Mouse (Mus musculus) liver, postnatal 0 days (tissue): ENCODE measurements around the gene Hoxd4. TPM values are rescaled to one million over a fixed set of nuclear protein-coding genes. Genes with fewer than 3 reads are reported as not detected.

ENCODE experiments used
- ATAC-seq: fragments of 200-750 bp; cut with Nextera tagmentation; 2 replicates; pipeline ENCODE4 v1.8.0; 2017; ENCODE audit warnings: mild to moderate bottlenecking, moderate library complexity
- DNase-seq: peaks from one replicate; pipeline ENCODE4 v3.0.0-alpha.2; 2016
- H3K27ac ChIP-seq: fragments of 300-500 bp; sonication (generic); 2 replicates; pipeline ENCODE4 v1.5.1; 2014; ENCODE audit warnings: antibody characterized with exemption, moderate library complexity, mild to moderate bottlenecking, low read depth
- H3K27me3 ChIP-seq: fragments of 300-500 bp; sonication (generic); 2 replicates; pipeline ENCODE4 v1.6.1; 2014; ENCODE audit warnings: low read length, control low read depth, mixed read lengths; ENCODE audit not compliant: insufficient read depth
- H3K36me3 ChIP-seq: fragments of 300-500 bp; sonication (generic); replicated peaks from 2 replicates; pipeline ENCODE4 v1.6.1; 2014; ENCODE audit warnings: mild to moderate bottlenecking, control low read depth, low read length, moderate library complexity, mixed read lengths; ENCODE audit not compliant: insufficient read depth
- H3K4me1 ChIP-seq: fragments of 300-500 bp; sonication (generic); 2 replicates; pipeline ENCODE4 v1.6.1; 2014; ENCODE audit warnings: antibody characterized with exemption, mild to moderate bottlenecking, control low read depth; ENCODE audit not compliant: insufficient read depth
- H3K4me2 ChIP-seq: fragments of 300-500 bp; sonication (generic); 2 replicates; pipeline ENCODE4 v1.6.1; 2014; ENCODE audit warnings: low read depth, mild to moderate bottlenecking, low read length, moderate library complexity, mixed read lengths
- H3K4me3 ChIP-seq: fragments of 300-500 bp; sonication (generic); 2 replicates; pipeline ENCODE4 v1.5.1; 2014; ENCODE audit warnings: low read depth, low read length
- H3K9ac ChIP-seq: fragments of 300-500 bp; sonication (generic); replicated peaks from 2 replicates; pipeline ENCODE4 v1.6.1; 2014; ENCODE audit warnings: mild to moderate bottlenecking, moderate library complexity
- H3K9me3 ChIP-seq: fragments of 300-500 bp; sonication (generic); 2 replicates; pipeline ENCODE4 v1.6.1; 2016; ENCODE audit warnings: mild to moderate bottlenecking, control low read depth, low read length, mixed read lengths
- CTCF ChIP-seq: sonication (generic); IDR thresholded peaks from 2 replicates; pipeline ENCODE4 v1.5.1; 2016; ENCODE audit warnings: antibody characterized with exemption, low read depth
- EP300 ChIP-seq: IDR thresholded peaks from 2 replicates; pipeline ENCODE4 v1.6.1; 2016; ENCODE audit warnings: antibody characterized with exemption, low read depth, mild to moderate bottlenecking
- WGBS: fragments of 180-500 bp; shearing (Covaris S2); extraction: QIAGEN DNeasy Blood & Tissue Kit; methylation state at CpG from one replicate; pipeline ENCODE4 v1.1.7; 2014; ENCODE audit not compliant: insufficient replicate concordance; 5-methylcytosine and 5-hydroxymethylcytosine counted together
- polyA plus RNA-seq: library from polyadenylated mRNA; unstranded; fragments of >200 nt; fragmentation: Nextera tagmentation; extraction: Ambion mirVana; gene quantifications from 2 replicates; pipeline ENCODE4 v1.2.1, GENCODE M21; 2015

Hoxd4 gene
- polyA plus RNA-seq, 1 experiment from 2014 or later = not detected

GRCm38 (mm10) chr2:74699053-74699430, 12.7 kb upstream of the Hoxd4 start:
- DNase-seq (no peak), ATAC-seq (no peak)
- Histone ChIP-seq H3K4me1 (peaks cover 11% of the 10 kb centered on the region), H3K4me2 (no peak overlapping the region), H3K4me3 (no peak overlapping the region), H3K9me3 (no peaks in the 10 kb centered on the region), H3K27ac (no peak overlapping the region), H3K9ac (no peak overlapping the region), H3K27me3 (peaks cover 98% of the 10 kb centered on the region), H3K36me3 (no peaks in the 10 kb centered on the region)
- TF ChIP-seq CTCF (no peak), EP300 (no peak)
- WGBS = 4% methylated on average over 17 of the region's 17 CpGs

GRCm38 (mm10) chr2:74699664-74700545, 11.8 kb upstream of the Hoxd4 start:
- Histone ChIP-seq H3K27me3 (peaks cover 98% of the 10 kb centered on the region), H3K4me2 (no peak overlapping the region), H3K4me3 (no peak overlapping the region), H3K27ac (no peak overlapping the region), H3K9me3 (no peaks in the 10 kb centered on the region), H3K9ac (no peak overlapping the region), H3K4me1 (peaks cover 13% of the 10 kb centered on the region), H3K36me3 (no peaks in the 10 kb centered on the region)
- DNase-seq (no peak), ATAC-seq (no peak)
- 12% methylated on average over 23 of the region's 23 CpGs for WGBS
- TF ChIP-seq EP300 = no peak
- TF ChIP-seq CTCF = no peak

- no peaks in the 10 kb centered on the region for H3K9me3 ChIP-seq
- 12% methylated on average over 22 of the region's 22 CpGs for WGBS
- no peak overlapping the region for H3K4me3 ChIP-seq
- H3K4me2 ChIP-seq = no peak overlapping the region
- DNase-seq = no peak
- no peak for TF ChIP-seq EP300
- no peak for TF ChIP-seq CTCF
- peaks cover 94% of the 10 kb centered on the region for H3K27me3 ChIP-seq
- no peak overlapping the region for H3K9ac ChIP-seq
- peaks cover 16% of the 10 kb centered on the region for H3K4me1 ChIP-seq
- no peaks in the 10 kb centered on the region for H3K36me3 ChIP-seq
- H3K27ac ChIP-seq = no peak overlapping the region
- no peak for ATAC-seq
These were observed 11.1 kb upstream of the Hoxd4 start for GRCm38 (mm10) chr2:74700546-74701112.

GRCm38 (mm10) chr2:74701949-74702819, 9.5 kb upstream of the Hoxd4 start:
- Histone ChIP-seq H3K4me3 (no peak overlapping the region), H3K27ac (no peak overlapping the region), H3K36me3 (no peaks in the 10 kb centered on the region), H3K4me2 (no peak overlapping the region), H3K9me3 (no peaks in the 10 kb centered on the region), H3K9ac (no peak overlapping the region), H3K27me3 (peaks cover 94% of the 10 kb centered on the region), H3K4me1 (peaks cover 17% of the 10 kb centered on the region)
- DNase-seq = peak; percentile 75
- ATAC-seq = no peak
- TF ChIP-seq EP300 (no peak), CTCF (peak; percentile 87)
- WGBS = 14% methylated on average over 17 of the region's 17 CpGs

- H3K9me3 ChIP-seq = no peaks in the 10 kb centered on the region
- no peak for DNase-seq
- WGBS = 24% methylated on average over 6 of the region's 6 CpGs
- peaks cover 14% of the 10 kb centered on the region for H3K4me1 ChIP-seq
- no peak for ATAC-seq
- H3K4me2 ChIP-seq = no peak overlapping the region
- TF ChIP-seq EP300 (no peak), CTCF (no peak)
- H3K27me3 ChIP-seq = peaks cover 94% of the 10 kb centered on the region
- no peaks in the 10 kb centered on the region for H3K36me3 ChIP-seq
- no peak overlapping the region for H3K27ac ChIP-seq
- no peak overlapping the region for H3K4me3 ChIP-seq
- no peak overlapping the region for H3K9ac ChIP-seq
These were observed 8.9 kb upstream of the Hoxd4 start for GRCm38 (mm10) chr2:74702820-74703219.

- H3K4me1 ChIP-seq = peaks cover 9% of the 10 kb centered on the region; the same call in 1 of the 2 replicates
These were observed 8.4 kb upstream of the Hoxd4 start for GRCm38 (mm10) chr2:74703317-74703716.

More at GRCm38 (mm10) chr2:74703317-74703716, 8.4 kb upstream of the Hoxd4 start:
- ATAC-seq (no peak), DNase-seq (no peak)
- Histone ChIP-seq H3K4me3 (no peak overlapping the region), H3K9ac (no peak overlapping the region), H3K36me3 (no peaks in the 10 kb centered on the region), H3K4me2 (no peak overlapping the region), H3K27ac (no peak overlapping the region), H3K9me3 (no peaks in the 10 kb centered on the region), H3K27me3 (peaks cover 94% of the 10 kb centered on the region)
- TF ChIP-seq EP300 = no peak
- no peak for TF ChIP-seq CTCF
- 19% methylated on average over 10 of the region's 10 CpGs for WGBS
